Mouse (Mus musculus): Measurements from ENCODE around the gene Rhoj.
"Not testable (repeated sequence)": the region's sequence is repeated elsewhere in the genome, so short reads cannot be mapped to it uniquely, and the experiment has no call there.

The Rhoj gene

GRCm38 (mm10) chr12:75394011-75394773, 86.1 kb downstream of the Rhoj start:
- DNase-seq (ENCODE audit: low read depth, low spot score): no peak

GRCm38 (mm10) chr12:75396616-75397015, 88.5 kb downstream of the Rhoj start:
- DNase-seq (ENCODE audit: low read depth, low spot score): no peak

GRCm38 (mm10) chr12:75397077-75397476, 89.0 kb downstream of the Rhoj start:
- no peak for DNase-seq (ENCODE audit: low read depth, low spot score)

GRCm38 (mm10) chr12:75412964-75413363, 104.8 kb downstream of the Rhoj start:
- no peak for DNase-seq (ENCODE audit: low read depth, low spot score)

GRCm38 (mm10) chr12:75414991-75415390, 106.9 kb downstream of the Rhoj start:
- DNase-seq (ENCODE audit: low read depth, low spot score): no peak

GRCm38 (mm10) chr12:75416681-75417080, 108.6 kb downstream of the Rhoj start, which contains the start of gene Gphb5:
Gene Gphb5, minus strand, starts transcription at chr12:75416781.
- DNase-seq (ENCODE audit: low read depth, low spot score): no peak

GRCm38 (mm10) chr12:75424359-75424758, 116.2 kb downstream of the Rhoj start:
- no peak for DNase-seq (ENCODE audit: low read depth, low spot score)

- no peak for DNase-seq (ENCODE audit: low read depth, low spot score)
Measured at GRCm38 (mm10) chr12:75424817-75425216, 116.7 kb downstream of the Rhoj start.

GRCm38 (mm10) chr12:75425882-75426281, 117.8 kb downstream of the Rhoj start:
- no peak for DNase-seq (ENCODE audit: low read depth, low spot score)

- no peak for DNase-seq (ENCODE audit: low read depth, low spot score)
Measured at GRCm38 (mm10) chr12:75428719-75429118, 120.6 kb downstream of the Rhoj start.

- no peak for DNase-seq (ENCODE audit: low read depth, low spot score)
Measured at GRCm38 (mm10) chr12:75429685-75430396, 121.7 kb downstream of the Rhoj start.

GRCm38 (mm10) chr12:75432400-75432799, 124.3 kb downstream of the Rhoj start:
- not testable (repeated sequence) for DNase-seq (ENCODE audit: low read depth, low spot score)

- DNase-seq (ENCODE audit: low read depth, low spot score): no peak
Measured at GRCm38 (mm10) chr12:75446245-75446644, 138.1 kb downstream of the Rhoj start.

- no peak for DNase-seq (ENCODE audit: low read depth, low spot score)
Measured at GRCm38 (mm10) chr12:75448921-75449320, 140.8 kb downstream of the Rhoj start.

GRCm38 (mm10) chr12:75449475-75449966, 141.4 kb downstream of the Rhoj start:
- no peak for DNase-seq (ENCODE audit: low read depth, low spot score)

GRCm38 (mm10) chr12:75450011-75450410, 141.9 kb downstream of the Rhoj start:
- no peak for DNase-seq (ENCODE audit: low read depth, low spot score)

- DNase-seq (ENCODE audit: low read depth, low spot score): no peak
Measured at GRCm38 (mm10) chr12:75450592-75450991, 142.5 kb downstream of the Rhoj start.

Measured in retina, adult 2 months (tissue).